ENCODE assay signal across 11 mouse cellular contexts in genomic region chr12:88800990-88801655, GRCm38 (mm10).
DNase-seq lines count a peak whose midpoint lies in the region; ATAC-seq and TF ChIP-seq lines count a peak whose summit lies in the region.
"Had no signal": no experiment of that assay in that cellular context is flagged by ENCODE, and none has a peak within 500 bp of the region (broad histone marks: within the 10 kb centered on the region; RNA-seq: fewer than 3 reads in every experiment).

No protein-coding gene starts in this region.

- no peak overlapping the region for H3K4me3 ChIP-seq in liver, embryonic 11.5 days (ENCODE audit: low read depth, low read length)
- no peak overlapping the region for H3K4me3 ChIP-seq in liver, postnatal 0 days (ENCODE audit: low read depth, low read length)
- no peak overlapping the region for H3K4me3 ChIP-seq in forebrain, postnatal 0 days (ENCODE audit: low read depth, low read length)
- H3K4me3 ChIP-seq in neural tube, embryonic 13.5 days: no peak overlapping the region

- H3K4me2 ChIP-seq in liver, embryonic 11.5 days: no peak overlapping the region
- no peak overlapping the region for H3K4me2 ChIP-seq in liver, postnatal 0 days (ENCODE audit: low read depth, low read length)
- H3K4me2 ChIP-seq in forebrain, postnatal 0 days (ENCODE audit: low read depth): peak overlapping the region; percentile 21; the same call in 1 of the 2 replicates
- peak overlapping the region; percentile 15; the same call in 1 of the 2 replicates for H3K4me2 ChIP-seq in neural tube, embryonic 13.5 days

- ATAC-seq in liver, embryonic 11.5 days (replicated peaks; ENCODE audit: low FRiP score): peak; percentile 53
- ATAC-seq in liver, postnatal 0 days: no peak
- peak; percentile 95 for ATAC-seq in forebrain, postnatal 0 days
- peak; percentile 92 for ATAC-seq in neural tube, embryonic 13.5 days (ENCODE audit: low read depth)
- no peak for ATAC-seq in megakaryocyte progenitor cell, adult 5-6 weeks (replicated peaks; ENCODE audit: poor library complexity)

- DNase-seq in frontal cortex, postnatal 10 days (ENCODE audit: low spot score in 2 of 2): peak; percentile 30 to 44
- no peak for DNase-seq in frontal cortex, postnatal 25 days (ENCODE audit: low spot score in 2 of 2)
- DNase-seq in liver, embryonic 11.5 days (ENCODE audit: low spot score): peak; percentile 36
- DNase-seq in liver, postnatal 0 days: no peak
- DNase-seq in forebrain, postnatal 0 days: peak; percentile 83
- no peak for DNase-seq in adrenal gland, postnatal 4 days (ENCODE audit: low spot score in 2 of 2)
- DNase-seq: heart, postnatal 36 days; thymus, postnatal 36 days had no signal

- no peaks in the 10 kb centered on the region for H3K36me3 ChIP-seq in liver, embryonic 11.5 days (ENCODE audit: control insufficient read depth, insufficient read depth, low read length)
- no peaks in the 10 kb centered on the region for H3K36me3 ChIP-seq in liver, postnatal 0 days (replicated peaks; ENCODE audit: insufficient read depth, low read length)
- no peaks in the 10 kb centered on the region for H3K36me3 ChIP-seq in forebrain, postnatal 0 days (ENCODE audit: insufficient read depth)
- H3K36me3 ChIP-seq in neural tube, embryonic 13.5 days: no peaks in the 10 kb centered on the region; the same call in 1 of the 2 replicates

- TF ChIP-seq EP300 in liver, postnatal 0 days (IDR thresholded peaks at IDR 0.05; ENCODE audit: low read depth): no peak

- no peak overlapping the region for H3K9ac ChIP-seq in liver, embryonic 11.5 days (ENCODE audit: low read depth, low read length)
- H3K9ac ChIP-seq in liver, postnatal 0 days (replicated peaks): no peak overlapping the region
- no peak overlapping the region for H3K9ac ChIP-seq in forebrain, postnatal 0 days
- no peak overlapping the region for H3K9ac ChIP-seq in neural tube, embryonic 13.5 days
- H3K9ac ChIP-seq: liver, embryonic 14.5 days had no signal

- no peak overlapping the region for H3K27ac ChIP-seq in liver, embryonic 11.5 days (ENCODE audit: low read depth, low read length)
- no peak overlapping the region for H3K27ac ChIP-seq in liver, postnatal 0 days (ENCODE audit: low read depth)
- peak overlapping the region; percentile 54 for H3K27ac ChIP-seq in forebrain, postnatal 0 days (ENCODE audit: low read depth, low read length)
- H3K27ac ChIP-seq in neural tube, embryonic 13.5 days (replicated peaks): peak overlapping the region; percentile 75
- H3K27ac ChIP-seq: liver, embryonic 14.5 days had no signal

- TF ChIP-seq CTCF in liver, postnatal 0 days (IDR thresholded peaks at IDR 0.05; ENCODE audit: low read depth): no peak
- TF ChIP-seq CTCF in forebrain, postnatal 0 days (IDR thresholded peaks at IDR 0.05; ENCODE audit: low read depth): no peak

- no peaks in the 10 kb centered on the region for H3K27me3 ChIP-seq in liver, embryonic 11.5 days (replicated peaks; ENCODE audit: control insufficient read depth, insufficient read depth, low read length)
- H3K27me3 ChIP-seq in liver, postnatal 0 days (ENCODE audit: insufficient read depth, low read length): no peaks in the 10 kb centered on the region
- H3K27me3 ChIP-seq in forebrain, postnatal 0 days (ENCODE audit: insufficient read depth, low read length): no peaks in the 10 kb centered on the region
- H3K27me3 ChIP-seq in neural tube, embryonic 13.5 days: no peaks in the 10 kb centered on the region

- no peaks in the 10 kb centered on the region for H3K9me3 ChIP-seq in liver, embryonic 11.5 days (ENCODE audit: control insufficient read depth, low read length)
- no peaks in the 10 kb centered on the region for H3K9me3 ChIP-seq in liver, postnatal 0 days (ENCODE audit: low read length)
- H3K9me3 ChIP-seq in forebrain, postnatal 0 days (ENCODE audit: low read length): no peaks in the 10 kb centered on the region
- no peaks in the 10 kb centered on the region for H3K9me3 ChIP-seq in neural tube, embryonic 13.5 days

- 27% methylated on average over 6 of the region's 6 CpGs for WGBS in liver, embryonic 11.5 days
- 35% methylated on average over 6 of the region's 6 CpGs for WGBS in liver, postnatal 0 days (ENCODE audit: insufficient replicate concordance)
- WGBS in forebrain, postnatal 0 days: 3% methylated on average over 6 of the region's 6 CpGs
- WGBS in neural tube, embryonic 13.5 days: 9% methylated on average over 6 of the region's 6 CpGs

- peaks cover 4% of the 10 kb centered on the region; the same call in 1 of the 2 replicates for H3K4me1 ChIP-seq in liver, embryonic 11.5 days (replicated peaks; ENCODE audit: control insufficient read depth, insufficient read depth, low read length)
- H3K4me1 ChIP-seq in liver, postnatal 0 days (ENCODE audit: insufficient read depth): no peaks in the 10 kb centered on the region
- H3K4me1 ChIP-seq in forebrain, postnatal 0 days (ENCODE audit: insufficient read depth): peaks cover 4% of the 10 kb centered on the region; the same call in 1 of the 2 replicates
- H3K4me1 ChIP-seq in neural tube, embryonic 13.5 days (replicated peaks): peaks cover 22% of the 10 kb centered on the region

Comparison
In these comparisons a context has a peak if more than half of its experiments do, and no peak if none do; other contexts are left out.
1. DNase-seq: peak in frontal cortex, postnatal 10 days (2 of 2), liver, embryonic 11.5 days (single experiment) and forebrain, postnatal 0 days (single experiment); none in frontal cortex, postnatal 25 days (0 of 2), liver, postnatal 0 days (single experiment) and adrenal gland, postnatal 4 days (0 of 2).
2. ATAC-seq: peak in liver, embryonic 11.5 days (single experiment), forebrain, postnatal 0 days (single experiment) and neural tube, embryonic 13.5 days (single experiment); none in liver, postnatal 0 days (single experiment) and megakaryocyte progenitor cell, adult 5-6 weeks (single experiment).
3. H3K27ac ChIP-seq: peak in forebrain, postnatal 0 days (single experiment) and neural tube, embryonic 13.5 days (single experiment); none in liver, embryonic 11.5 days (single experiment) and liver, postnatal 0 days (single experiment).
4. H3K4me2 ChIP-seq: peak in forebrain, postnatal 0 days (single experiment) and neural tube, embryonic 13.5 days (single experiment); none in liver, embryonic 11.5 days (single experiment) and liver, postnatal 0 days (single experiment).